Mouse (Mus musculus) neutrophil, adult 5-6 weeks (primary cell): ENCODE results near the gene Cog5. TPM values are rescaled to one million over a fixed set of nuclear protein-coding genes. Genes with fewer than 3 reads are reported as not detected.

Source experiments
- ATAC-seq: fragments of 151-379, 151-347 bp; 2 replicates; pipeline ENCODE4 v1.8.0; 2017; ENCODE audit warnings: mild to moderate bottlenecking, moderate TSS enrichment; ENCODE audit not compliant: insufficient number of reproducible peaks, poor library complexity, low FRiP score, severe bottlenecking; ENCODE audit errors: extremely low read depth
- total RNA-seq: library from RNA; stranded (forward); fragments of 200-1000 nt; gene quantifications from 2 replicates; pipeline ENCODE4 v1.2.3, GENCODE M21; 2017

Cog5 gene
- total RNA-seq, 1 experiment from 2014 or later: 63.9 TPM

- ATAC-seq: peak; percentile 85
Measured at GRCm38 (mm10) chr12:31949759-31950658, 295.3 kb downstream of the Cog5 start, which contains the start of gene Hbp1. Hbp1 (minus strand) TSS chr12:31950535.

- no peak for ATAC-seq
Measured at GRCm38 (mm10) chr12:31950659-31951031, 296.0 kb downstream of the Cog5 start.

- no peak for ATAC-seq
Measured at GRCm38 (mm10) chr12:31955843-31956242, 301.2 kb downstream of the Cog5 start.

GRCm38 (mm10) chr12:31964074-31964473, 309.4 kb downstream of the Cog5 start:
- ATAC-seq: no peak

- ATAC-seq: no peak
Measured at GRCm38 (mm10) chr12:31965517-31966212, 311.0 kb downstream of the Cog5 start.

GRCm38 (mm10) chr12:31966405-31966804, 311.7 kb downstream of the Cog5 start:
- ATAC-seq: no peak

- peak; percentile 98 for ATAC-seq
Measured at GRCm38 (mm10) chr12:31967536-31967935, 312.9 kb downstream of the Cog5 start.

- ATAC-seq: no peak
Measured at GRCm38 (mm10) chr12:31969111-31969510, 314.4 kb downstream of the Cog5 start.

GRCm38 (mm10) chr12:31971547-31971946, 316.9 kb downstream of the Cog5 start:
- ATAC-seq: no peak

GRCm38 (mm10) chr12:31973473-31974172, 319.0 kb downstream of the Cog5 start:
- peak; percentile 94 for ATAC-seq

- no peak for ATAC-seq
Measured at GRCm38 (mm10) chr12:31976544-31976943, 321.9 kb downstream of the Cog5 start.

- no peak for ATAC-seq
Measured at GRCm38 (mm10) chr12:31977613-31978195, 323.0 kb downstream of the Cog5 start.

- ATAC-seq: no peak
Measured at GRCm38 (mm10) chr12:31983238-31983637, 328.6 kb downstream of the Cog5 start.

GRCm38 (mm10) chr12:31983769-31984168, 329.1 kb downstream of the Cog5 start:
- no peak for ATAC-seq

- ATAC-seq: no peak
Measured at GRCm38 (mm10) chr12:31984206-31984605, 329.5 kb downstream of the Cog5 start.

- ATAC-seq: no peak
Measured at GRCm38 (mm10) chr12:31984664-31985063, 330.0 kb downstream of the Cog5 start.

- no peak for ATAC-seq
Measured at GRCm38 (mm10) chr12:31985738-31986137, 331.1 kb downstream of the Cog5 start.

GRCm38 (mm10) chr12:31986463-31986862, 331.8 kb downstream of the Cog5 start:
- ATAC-seq: no peak
